8 mouse cellular contexts compared by ENCODE assay signal in the genomic region with DNA sequence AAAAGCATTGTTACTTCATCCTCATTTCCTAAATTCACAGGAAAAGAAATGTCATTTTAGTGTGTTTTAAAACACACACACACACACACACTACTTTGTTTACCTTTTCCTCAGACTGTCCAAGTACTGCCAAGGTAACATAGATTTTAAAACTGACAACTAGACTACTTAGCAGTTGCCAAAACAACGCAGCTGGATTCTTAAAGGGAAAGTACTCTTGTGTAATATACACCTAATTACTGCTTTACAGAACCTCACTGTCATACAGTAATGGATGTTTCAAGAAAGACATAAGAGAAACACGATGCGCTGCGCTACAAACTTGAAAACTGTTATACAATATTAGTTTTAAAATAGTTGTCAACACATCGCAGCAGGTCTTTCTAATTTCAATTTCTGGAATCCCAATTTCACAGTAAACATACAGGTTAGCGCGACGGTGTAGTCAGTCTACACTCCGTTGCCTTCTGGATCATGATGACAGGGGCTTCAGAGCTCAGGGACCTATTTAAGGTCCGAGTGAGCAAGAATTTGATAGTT. TPM values are rescaled to one million over a fixed set of nuclear protein-coding genes. Genes with fewer than 3 reads are reported as not detected.
DNase-seq lines count a peak whose midpoint lies in the region; ATAC-seq lines count a peak whose summit lies in the region.

No protein-coding gene starts in this region.

- H3K4me3 ChIP-seq in limb, embryonic 12.5 days (replicated peaks) = peak overlapping the region; percentile 91

- peaks cover 12% of the 10 kb centered on the region for H3K4me1 ChIP-seq in limb, embryonic 12.5 days (replicated peaks)

- intact Hi-C loops in left cerebral cortex, postnatal 4 days (cut with DNase I) = loop anchor here (5.0 kb wide), 1 partner anchor 251 kb away; no protein-coding TSS in a partner anchor

- no peaks in the 10 kb centered on the region for H3K36me3 ChIP-seq in limb, embryonic 12.5 days
- no peaks in the 10 kb centered on the region for H3K36me3 ChIP-seq in splenic B cell, adult 2 months (ENCODE audit: control insufficient read depth, insufficient read depth, low read length, poor library complexity, severe bottlenecking)

- no peaks in the 10 kb centered on the region for H3K27me3 ChIP-seq in limb, embryonic 12.5 days
- H3K27me3 ChIP-seq in splenic B cell, adult 2 months (ENCODE audit: control insufficient read depth, insufficient read depth, low read length, poor library complexity, severe bottlenecking) = no peaks in the 10 kb centered on the region

- peak overlapping the region; percentile 92 for H3K4me2 ChIP-seq in limb, embryonic 12.5 days

- peak; percentile 49 for DNase-seq in cerebellum, adult 9-10 months
- DNase-seq in thymus, postnatal 0 days (ENCODE audit: low spot score) = peak; percentile 36
- no peak for DNase-seq in thymus, postnatal 10 days (ENCODE audit: low spot score in 2 of 2)
- DNase-seq in splenic B cell, adult 2 months (ENCODE audit: low read depth, low spot score) = peak; percentile 14
- DNase-seq in left cerebral cortex, postnatal 4 days = no peak
- DNase-seq in frontal cortex, postnatal 14 days (ENCODE audit: low spot score in 2 of 2) = no peak

- no peaks in the 10 kb centered on the region for H3K9me3 ChIP-seq in limb, embryonic 12.5 days

- peak overlapping the region; percentile 96 for H3K9ac ChIP-seq in limb, embryonic 12.5 days (replicated peaks)

- 0 out of 2 replicates have a peak overlapping the region, but pooled peaks have one; percentile 99 for H3K27ac ChIP-seq in limb, embryonic 12.5 days

- 14% methylated on average over 10 of the region's 10 CpGs for WGBS in limb, embryonic 12.5 days

- ATAC-seq in cerebellum, adult (ENCODE audit: insufficient number of reproducible peaks, low FRiP score, low TSS enrichment) = no peak
- ATAC-seq in limb, embryonic 12.5 days (ENCODE audit: insufficient number of reproducible peaks, insufficient read depth, low FRiP score, low TSS enrichment, low read depth) = no peak

RNA-seq across cellular contexts. Expression of a gene that starts 1.2 kb away (rescaled TPM):
- 62.3 and 64.9 TPM in 2 replicates for polyA plus RNA-seq in thymus, postnatal 0 days (2015; fragmentation: Nextera tagmentation; extraction: Ambion mirVana)
- polyA plus RNA-seq in limb, embryonic 12.5 days (2016; fragmentation: Nextera tagmentation; extraction: Ambion mirVana) = 30.3 and 32.0 TPM in 2 replicates
- total RNA-seq in left cerebral cortex, postnatal 4 days (2021) = 100 to 1,000 TPM; 115 to 119 TPM

Comparison
In these comparisons a context has a peak if more than half of its experiments do, and no peak if none do; other contexts are left out.
1. DNase-seq: peak in cerebellum, adult 9-10 months (single experiment), thymus, postnatal 0 days (single experiment) and splenic B cell, adult 2 months (single experiment); none in thymus, postnatal 10 days (0 of 2), left cerebral cortex, postnatal 4 days (single experiment) and frontal cortex, postnatal 14 days (0 of 2).